Mouse (Mus musculus) retina, embryonic 14.5 days (tissue): ENCODE data around the gene Cttnbp2nl.

Experiments
- DNase-seq: peaks from one replicate; pipeline ENCODE4 v3.0.0-alpha.2; 2015; ENCODE audit warnings: low spot score

The Cttnbp2nl gene

GRCm38 (mm10) chr3:105052937-105053697 is at the start of gene Cttnbp2nl:
TSS of gene Cttnbp2nl (minus strand) at chr3:105053146.
- DNase-seq = peak; percentile 98

- peak; percentile 12 for DNase-seq
Observed at GRCm38 (mm10) chr3:105100270-105100589, 47.3 kb upstream of the Cttnbp2nl start.

- peak; percentile 41 for DNase-seq
Observed at GRCm38 (mm10) chr3:105099526-105100269, 46.8 kb upstream of the Cttnbp2nl start.

- DNase-seq = no peak
Observed at GRCm38 (mm10) chr3:105097581-105097980, 44.6 kb upstream of the Cttnbp2nl start.

- DNase-seq = no peak
Observed at GRCm38 (mm10) chr3:105095026-105095425, 42.1 kb upstream of the Cttnbp2nl start.

- DNase-seq = peak; percentile 21
Observed at GRCm38 (mm10) chr3:105094448-105094847, 41.5 kb upstream of the Cttnbp2nl start.

GRCm38 (mm10) chr3:105092721-105093505 is 40.0 kb upstream of the Cttnbp2nl start:
- DNase-seq = no peak

GRCm38 (mm10) chr3:105090981-105091380 is 38.0 kb upstream of the Cttnbp2nl start:
- DNase-seq = peak; percentile 55

GRCm38 (mm10) chr3:105090147-105090546 is 37.2 kb upstream of the Cttnbp2nl start:
- no peak for DNase-seq

- no peak for DNase-seq
Observed at GRCm38 (mm10) chr3:105088638-105089037, 35.7 kb upstream of the Cttnbp2nl start.

- no peak for DNase-seq
Observed at GRCm38 (mm10) chr3:105087344-105087743, 34.4 kb upstream of the Cttnbp2nl start.

- peak; percentile 90 for DNase-seq
Observed at GRCm38 (mm10) chr3:105078231-105078826, 25.4 kb upstream of the Cttnbp2nl start.

- no peak for DNase-seq
Observed at GRCm38 (mm10) chr3:105075796-105076195, 22.9 kb upstream of the Cttnbp2nl start.

- no peak for DNase-seq
Observed at GRCm38 (mm10) chr3:105072536-105072935, 19.6 kb upstream of the Cttnbp2nl start.

- DNase-seq = no peak
Observed at GRCm38 (mm10) chr3:105071251-105071650, 18.3 kb upstream of the Cttnbp2nl start.

- no peak for DNase-seq
Observed at GRCm38 (mm10) chr3:105070553-105070952, 17.6 kb upstream of the Cttnbp2nl start.

- DNase-seq = no peak
Observed at GRCm38 (mm10) chr3:105066544-105066943, 13.6 kb upstream of the Cttnbp2nl start, which contains the start of gene 4930564D02Rik. TSS of gene 4930564D02Rik (plus strand) at chr3:105066844.

- DNase-seq = no peak
Observed at GRCm38 (mm10) chr3:105062676-105063075, 9.7 kb upstream of the Cttnbp2nl start.

GRCm38 (mm10) chr3:105061991-105062390 is 9.0 kb upstream of the Cttnbp2nl start:
- no peak for DNase-seq

- no peak for DNase-seq
Observed at GRCm38 (mm10) chr3:105061496-105061895, 8.6 kb upstream of the Cttnbp2nl start.

- DNase-seq = no peak
Observed at GRCm38 (mm10) chr3:105060992-105061391, 8.0 kb upstream of the Cttnbp2nl start.

- DNase-seq = no peak
Observed at GRCm38 (mm10) chr3:105059911-105060310, 7.0 kb upstream of the Cttnbp2nl start.
